Mouse (Mus musculus) erythroblast, embryonic 14.5 days (primary cell): ENCODE measurements around the gene Prkg2.

Experiments
- GATA1 ChIP-seq: IDR thresholded peaks from 2 replicates; pipeline ENCODE4 v1.6.1; 2012; ENCODE audit warnings: low read length, inconsistent platforms, mixed read lengths
- TAL1 ChIP-seq: IDR thresholded peaks from 3 replicates; pipeline ENCODE4 v1.6.1; 2012; ENCODE audit warnings: low read length, inconsistent platforms, mixed read lengths

GRCm38 (mm10) chr5:98965139-98965538 is 72.0 kb downstream of the Prkg2 start:
- TF ChIP-seq TAL1, result no peak
- no peak for TF ChIP-seq GATA1
